Mouse (Mus musculus): ENCODE data around the gene Oxt. TPM values are rescaled to one million over a fixed set of nuclear protein-coding genes. Genes with fewer than 3 reads are reported as not detected.
"Not testable (repeated sequence)": the region's sequence is repeated elsewhere in the genome, so short reads cannot be mapped to it uniquely, and the experiment has no call there.

Gene Oxt
- polyA plus RNA-seq, 1 experiment from 2014 or later: not detected

GRCm38 (mm10) chr2:130569926-130570325, 6.0 kb upstream of the Oxt start:
- no peaks in the 10 kb centered on the region for H3K4me1 ChIP-seq (ENCODE audit: control insufficient read depth, insufficient read depth, low read length)
- H3K27ac ChIP-seq (ENCODE audit: low read depth, low read length): no peak overlapping the region
- no peak overlapping the region for H3K4me2 ChIP-seq (replicated peaks; ENCODE audit: low read depth, low read length)
- no peaks in the 10 kb centered on the region for H3K27me3 ChIP-seq (ENCODE audit: control insufficient read depth, insufficient read depth, low read length)
- no peak overlapping the region for H3K9ac ChIP-seq (ENCODE audit: low read depth, low read length)
- H3K9me3 ChIP-seq (ENCODE audit: control insufficient read depth, low read length): no peaks in the 10 kb centered on the region
- ATAC-seq (ENCODE audit: low FRiP score, low TSS enrichment): no peak
- peaks cover 19% of the 10 kb centered on the region for H3K36me3 ChIP-seq (ENCODE audit: control insufficient read depth, insufficient read depth, low read length)
- no peak overlapping the region for H3K4me3 ChIP-seq (ENCODE audit: low read length)

DNA sequence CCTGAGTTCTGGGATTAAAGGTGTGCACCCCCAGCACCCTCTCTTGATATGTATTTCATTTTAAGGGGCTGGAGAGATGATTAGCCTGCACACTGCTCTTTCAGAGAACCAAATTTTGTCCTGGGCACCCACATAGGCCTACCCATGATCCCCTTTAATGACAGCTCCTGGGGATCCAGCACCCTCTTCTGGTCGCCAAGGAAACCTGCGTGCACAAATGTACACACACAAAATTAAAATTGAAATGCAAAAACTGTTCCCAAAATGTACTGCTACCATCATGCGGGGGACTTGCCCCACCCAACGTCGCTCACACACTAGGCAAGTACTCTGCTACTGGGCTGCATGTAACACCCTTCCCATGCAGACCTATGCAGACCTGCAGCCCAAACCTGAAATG, 1.0 kb upstream of the Oxt start:
- no peak overlapping the region for H3K9ac ChIP-seq (ENCODE audit: low read depth, low read length)
- no peak overlapping the region for H3K27ac ChIP-seq (ENCODE audit: low read depth, low read length)
- H3K9me3 ChIP-seq (ENCODE audit: control insufficient read depth, low read length): no peaks in the 10 kb centered on the region; the same call in 1 of the 2 replicates
- H3K4me2 ChIP-seq (replicated peaks; ENCODE audit: low read depth, low read length): no peak overlapping the region
- no peaks in the 10 kb centered on the region for H3K36me3 ChIP-seq (ENCODE audit: control insufficient read depth, insufficient read depth, low read length)
- H3K27me3 ChIP-seq (ENCODE audit: control insufficient read depth, insufficient read depth, low read length): peaks cover 45% of the 10 kb centered on the region
- WGBS: 84% methylated on average over 5 of the region's 5 CpGs
- H3K4me3 ChIP-seq (ENCODE audit: low read length): no peak overlapping the region
- H3K4me1 ChIP-seq (ENCODE audit: control insufficient read depth, insufficient read depth, low read length): 0 out of 2 replicates have a peak, but pooled peaks cover 3% of the 10 kb centered on the region
- no peak for ATAC-seq (ENCODE audit: low FRiP score, low TSS enrichment)

GRCm38 (mm10) chr2:130576564-130576963, 591 bp downstream of the Oxt start:
- Histone ChIP-seq H3K9ac (ENCODE audit: low read depth, low read length) (peak overlapping the region; percentile 23; the same call in 1 of the 2 replicates), H3K4me3 (ENCODE audit: low read length) (peak overlapping the region; percentile 35), H3K4me2 (replicated peaks; ENCODE audit: low read depth, low read length) (peak overlapping the region; percentile 35), H3K27me3 (ENCODE audit: control insufficient read depth, insufficient read depth, low read length) (peaks cover 60% of the 10 kb centered on the region), H3K4me1 (ENCODE audit: control insufficient read depth, insufficient read depth, low read length) (peaks cover 12% of the 10 kb centered on the region; the same call in 1 of the 2 replicates)
- under 1% methylated on average over 18 of the region's 32 CpGs for WGBS
- H3K27ac ChIP-seq (ENCODE audit: low read depth, low read length); H3K9me3 ChIP-seq (ENCODE audit: control insufficient read depth, low read length); H3K36me3 ChIP-seq (ENCODE audit: control insufficient read depth, insufficient read depth, low read length); ATAC-seq (ENCODE audit: low FRiP score, low TSS enrichment): not testable (repeated sequence)

GRCm38 (mm10) chr2:130577021-130577420, 1.0 kb downstream of the Oxt start:
- Histone ChIP-seq H3K36me3 (ENCODE audit: control insufficient read depth, insufficient read depth, low read length) (no peaks in the 10 kb centered on the region), H3K9me3 (ENCODE audit: control insufficient read depth, low read length) (no peaks in the 10 kb centered on the region; the same call in 1 of the 2 replicates), H3K4me1 (ENCODE audit: control insufficient read depth, insufficient read depth, low read length) (peaks cover 12% of the 10 kb centered on the region; the same call in 1 of the 2 replicates), H3K27me3 (ENCODE audit: control insufficient read depth, insufficient read depth, low read length) (peaks cover 65% of the 10 kb centered on the region), H3K4me2 (replicated peaks; ENCODE audit: low read depth, low read length) (peak overlapping the region; percentile 35; the same call in 1 of the 2 replicates), H3K9ac (ENCODE audit: low read depth, low read length) (no peak overlapping the region), H3K4me3 (ENCODE audit: low read length) (peak overlapping the region; percentile 35), H3K27ac (ENCODE audit: low read depth, low read length) (no peak overlapping the region)
- whole genome bisulfite sequencing: 2% methylated on average over 9 of the region's 9 CpGs
- no peak for ATAC-seq (ENCODE audit: low FRiP score, low TSS enrichment)

GRCm38 (mm10) chr2:130577632-130578031, 1.7 kb downstream of the Oxt start:
- Histone ChIP-seq H3K27me3 (ENCODE audit: control insufficient read depth, insufficient read depth, low read length) (peaks cover 71% of the 10 kb centered on the region), H3K4me2 (replicated peaks; ENCODE audit: low read depth, low read length) (0 out of 2 replicates have a peak overlapping the region, but pooled peaks have one; percentile 5), H3K36me3 (ENCODE audit: control insufficient read depth, insufficient read depth, low read length) (no peaks in the 10 kb centered on the region), H3K9me3 (ENCODE audit: control insufficient read depth, low read length) (no peaks in the 10 kb centered on the region; the same call in 1 of the 2 replicates), H3K4me3 (ENCODE audit: low read length) (no peak overlapping the region), H3K27ac (ENCODE audit: low read depth, low read length) (no peak overlapping the region), H3K9ac (ENCODE audit: low read depth, low read length) (no peak overlapping the region), H3K4me1 (ENCODE audit: control insufficient read depth, insufficient read depth, low read length) (peaks cover 12% of the 10 kb centered on the region; the same call in 1 of the 2 replicates)
- 6% methylated on average over 12 of the region's 12 CpGs for WGBS
- peak; percentile 5; the same call in 1 of the 2 replicates for ATAC-seq (ENCODE audit: low FRiP score, low TSS enrichment)

GRCm38 (mm10) chr2:130578148-130578547, 2.2 kb downstream of the Oxt start:
- WGBS: 10% methylated on average over 11 of the region's 11 CpGs
- Histone ChIP-seq H3K9me3 (ENCODE audit: control insufficient read depth, low read length) (no peaks in the 10 kb centered on the region; the same call in 1 of the 2 replicates), H3K4me3 (ENCODE audit: low read length) (no peak overlapping the region), H3K36me3 (ENCODE audit: control insufficient read depth, insufficient read depth, low read length) (no peaks in the 10 kb centered on the region), H3K9ac (ENCODE audit: low read depth, low read length) (no peak overlapping the region), H3K4me2 (replicated peaks; ENCODE audit: low read depth, low read length) (no peak overlapping the region), H3K4me1 (ENCODE audit: control insufficient read depth, insufficient read depth, low read length) (peaks cover 12% of the 10 kb centered on the region; the same call in 1 of the 2 replicates), H3K27me3 (ENCODE audit: control insufficient read depth, insufficient read depth, low read length) (peaks cover 75% of the 10 kb centered on the region), H3K27ac (ENCODE audit: low read depth, low read length) (no peak overlapping the region)
- ATAC-seq (ENCODE audit: low FRiP score, low TSS enrichment): no peak

DNA sequence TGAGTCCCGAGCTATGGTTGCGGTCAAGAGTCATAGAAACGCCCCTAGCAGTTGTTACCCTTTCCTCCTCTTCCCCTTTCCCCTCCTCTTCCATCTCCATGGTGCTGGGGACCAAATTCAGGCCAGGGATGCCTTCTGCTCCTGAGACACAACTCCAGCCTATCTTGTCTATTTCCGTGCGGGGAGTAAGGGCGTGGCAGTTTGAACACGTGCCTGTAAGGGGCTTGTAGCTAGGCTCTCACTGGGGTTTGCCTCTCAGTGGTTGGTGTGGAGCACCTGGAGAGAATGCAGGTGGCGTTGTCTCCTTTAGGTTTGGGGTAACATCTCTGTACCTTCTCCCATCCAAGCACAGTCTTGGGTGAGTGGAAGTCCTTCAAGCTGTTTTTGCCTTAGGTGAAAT, 3.8 kb downstream of the Oxt start:
- no peak for ATAC-seq (ENCODE audit: low FRiP score, low TSS enrichment)
- no peak overlapping the region for H3K4me2 ChIP-seq (replicated peaks; ENCODE audit: low read depth, low read length)
- no peak overlapping the region for H3K4me3 ChIP-seq (ENCODE audit: low read length)
- H3K9me3 ChIP-seq (ENCODE audit: control insufficient read depth, low read length): no peaks in the 10 kb centered on the region; the same call in 1 of the 2 replicates
- H3K4me1 ChIP-seq (ENCODE audit: control insufficient read depth, insufficient read depth, low read length): peaks cover 12% of the 10 kb centered on the region; the same call in 1 of the 2 replicates
- whole genome bisulfite sequencing: 7% methylated on average over 8 of the region's 8 CpGs
- H3K27ac ChIP-seq (ENCODE audit: low read depth, low read length): no peak overlapping the region
- no peak overlapping the region for H3K9ac ChIP-seq (ENCODE audit: low read depth, low read length)
- no peaks in the 10 kb centered on the region for H3K36me3 ChIP-seq (ENCODE audit: control insufficient read depth, insufficient read depth, low read length)
- peaks cover 75% of the 10 kb centered on the region for H3K27me3 ChIP-seq (ENCODE audit: control insufficient read depth, insufficient read depth, low read length)

GRCm38 (mm10) chr2:130581201-130581600, 5.2 kb downstream of the Oxt start:
- Histone ChIP-seq H3K4me2 (replicated peaks; ENCODE audit: low read depth, low read length) (peak overlapping the region; percentile 49), H3K9ac (ENCODE audit: low read depth, low read length) (no peak overlapping the region), H3K27ac (ENCODE audit: low read depth, low read length) (no peak overlapping the region), H3K9me3 (ENCODE audit: control insufficient read depth, low read length) (no peaks in the 10 kb centered on the region; the same call in 1 of the 2 replicates), H3K36me3 (ENCODE audit: control insufficient read depth, insufficient read depth, low read length) (no peaks in the 10 kb centered on the region), H3K4me1 (ENCODE audit: control insufficient read depth, insufficient read depth, low read length) (peaks cover 12% of the 10 kb centered on the region; the same call in 1 of the 2 replicates), H3K27me3 (ENCODE audit: control insufficient read depth, insufficient read depth, low read length) (peaks cover 65% of the 10 kb centered on the region), H3K4me3 (ENCODE audit: low read length) (peak overlapping the region; percentile 35)
- WGBS: 3% methylated on average over 16 of the region's 16 CpGs
- no peak for ATAC-seq (ENCODE audit: low FRiP score, low TSS enrichment)

DNA sequence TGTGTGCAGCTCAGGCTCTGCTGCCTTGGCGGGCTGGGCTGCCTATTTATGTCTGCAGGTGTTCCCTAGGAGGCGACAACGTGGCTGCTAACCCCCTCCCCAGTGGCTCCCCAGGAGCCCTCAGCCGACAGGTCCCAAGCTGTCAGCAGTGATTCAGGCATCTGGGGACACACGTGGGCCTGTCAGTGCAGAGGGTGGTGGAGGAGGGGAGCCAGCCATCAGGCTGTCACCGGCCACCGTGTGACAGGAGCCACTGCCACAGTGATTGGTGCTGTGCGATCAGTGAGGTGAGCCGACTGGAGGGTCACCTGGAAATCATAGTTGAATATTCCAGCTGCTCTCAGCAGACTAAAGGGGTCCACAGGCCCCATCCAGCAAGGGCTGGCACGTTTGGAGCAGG, 6.6 kb downstream of the Oxt start, which contains the start of gene Avp:
TSS of gene Avp (minus strand) at position 3 of the 400 bp plus-strand sequence.
- H3K9me3 ChIP-seq (ENCODE audit: control insufficient read depth, low read length): no peaks in the 10 kb centered on the region; the same call in 1 of the 2 replicates
- H3K4me1 ChIP-seq (ENCODE audit: control insufficient read depth, insufficient read depth, low read length): peaks cover 10% of the 10 kb centered on the region; the same call in 1 of the 2 replicates
- H3K4me3 ChIP-seq (ENCODE audit: low read length): no peak within 1 kb of the TSS
- no peak within 1 kb of the TSS for H3K9ac ChIP-seq (ENCODE audit: low read depth, low read length)
- H3K27ac ChIP-seq (ENCODE audit: low read depth, low read length): no peak within 1 kb of the TSS
- ATAC-seq (ENCODE audit: low FRiP score, low TSS enrichment): no peak
- H3K4me2 ChIP-seq (replicated peaks; ENCODE audit: low read depth, low read length): no peak within 1 kb of the TSS
- WGBS: 42% methylated on average over 10 of the region's 10 CpGs
- no peaks in the 10 kb centered on the region for H3K36me3 ChIP-seq (ENCODE audit: control insufficient read depth, insufficient read depth, low read length)
- peaks cover 55% of the 10 kb centered on the region for H3K27me3 ChIP-seq (ENCODE audit: control insufficient read depth, insufficient read depth, low read length)
